Mouse (Mus musculus) C2C12 (cell line): Measurements from ENCODE around the gene Fhl1.

ENCODE experiments used
- CTCF ChIP-seq: IDR thresholded peaks from one replicate; pipeline ENCODE4 v1.5.1; 2011; ENCODE audit not compliant: control insufficient read depth, insufficient read depth, insufficient read length
- FOSL1 ChIP-seq: IDR thresholded peaks from one replicate; pipeline ENCODE4 v1.8.0; 2011; ENCODE audit warnings: mild to moderate bottlenecking, low read length; ENCODE audit not compliant: poor library complexity, insufficient read depth, severe bottlenecking
- MAX ChIP-seq: IDR thresholded peaks from one replicate; pipeline ENCODE4 v1.6.1; 2011; ENCODE audit warnings: mild to moderate bottlenecking, control low read depth
- MYOD1 ChIP-seq: IDR thresholded peaks from one replicate; pipeline ENCODE4 v1.6.1; 2011; ENCODE audit warnings: low read depth; ENCODE audit not compliant: control insufficient read depth, insufficient read length
- USF1 ChIP-seq: IDR thresholded peaks from one replicate; pipeline ENCODE4 v1.6.1; 2011; ENCODE audit warnings: low read depth, mild to moderate bottlenecking, control low read depth, moderate library complexity

DNA sequence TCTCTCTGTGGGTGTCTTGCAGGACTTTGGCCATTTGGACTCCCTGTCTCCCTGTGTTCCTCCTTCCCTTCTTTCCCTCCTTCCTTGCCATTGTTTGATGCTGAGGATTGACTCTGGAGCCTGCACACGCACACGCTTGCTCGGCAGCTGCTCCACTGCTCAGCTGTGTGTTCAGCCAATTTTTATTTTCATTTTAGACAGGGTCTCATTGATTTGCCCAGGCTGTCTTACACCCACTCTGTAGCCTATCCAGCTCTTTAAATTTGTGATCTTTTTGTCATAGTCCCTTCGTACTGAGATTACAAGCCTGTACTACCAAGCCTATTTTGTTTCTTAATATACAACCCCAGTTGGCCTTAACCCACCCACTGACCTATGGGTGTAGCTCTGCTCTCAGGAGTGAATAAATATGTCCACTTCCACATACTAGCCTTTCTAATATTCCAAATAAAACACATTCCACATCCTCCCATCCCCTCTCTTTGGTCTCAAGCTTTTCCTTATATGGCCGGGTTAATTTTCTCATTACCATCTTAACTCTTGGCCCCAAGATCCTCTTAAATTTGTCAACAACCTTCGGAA is 34.3 kb upstream of the Fhl1 start:
- no peak for TF ChIP-seq USF1
- TF ChIP-seq MYOD1: no peak
- TF ChIP-seq CTCF: no peak
- no peak for TF ChIP-seq MAX
- TF ChIP-seq FOSL1: no peak
